Mouse (Mus musculus) thymus, postnatal 10 days (tissue): Measurements from ENCODE around the gene Atad1.
"Not testable (repeated sequence)": the region's sequence is repeated elsewhere in the genome, so short reads cannot be mapped to it uniquely, and the experiment has no call there.

Experiments used
- DNase-seq, 2 experiments: peaks; one replicate each; pipeline ENCODE4 v3.0.0; 2021; ENCODE audit warnings: low spot score in 2 of 2

Gene Atad1

DNA sequence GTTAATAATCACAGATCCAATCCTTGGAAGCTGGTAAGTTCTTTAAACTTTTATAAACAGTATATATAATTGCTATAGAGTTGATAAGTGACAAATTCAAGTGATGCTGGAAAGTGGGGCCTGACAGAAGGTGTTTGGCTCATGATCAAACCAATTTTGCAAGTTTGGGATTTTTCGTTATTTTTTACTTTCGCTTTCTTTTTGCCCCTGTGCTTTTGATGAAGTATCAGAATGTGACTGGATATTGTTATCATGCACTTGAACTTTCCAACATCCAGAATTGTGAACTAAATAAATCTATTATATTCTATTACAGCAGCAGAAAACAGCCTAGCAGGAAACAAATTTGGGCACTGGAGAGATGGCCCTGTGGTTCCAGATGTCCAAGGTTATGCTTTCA, 58.7 kb downstream of the Atad1 start:
- no peak for DNase-seq

- DNase-seq = no peak
Observed at GRCm38 (mm10) chr19:32675766-32676165, 63.8 kb downstream of the Atad1 start.

- DNase-seq = not testable (repeated sequence)
Observed at GRCm38 (mm10) chr19:32667830-32668229, 71.8 kb downstream of the Atad1 start.

DNA sequence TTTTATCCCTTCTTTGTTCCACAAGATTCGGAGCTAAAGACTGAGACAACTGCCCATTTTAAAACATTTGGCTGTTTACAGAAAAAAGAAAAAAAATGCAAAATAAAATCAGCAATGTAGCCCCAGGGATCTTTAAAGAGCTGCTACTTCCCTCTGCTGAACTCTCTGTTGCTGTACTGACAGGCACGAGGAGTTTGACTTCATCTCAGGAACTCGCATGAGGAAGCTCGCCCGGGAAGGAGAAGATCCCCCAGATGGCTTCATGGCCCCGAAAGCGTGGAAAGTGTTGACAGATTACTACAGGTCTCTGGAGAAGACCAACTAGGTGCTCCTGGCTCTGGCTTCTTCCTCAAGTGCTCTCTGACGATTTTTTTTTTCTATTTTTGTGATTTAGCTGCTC, 74.3 kb downstream of the Atad1 start:
- no peak for DNase-seq

GRCm38 (mm10) chr19:32662936-32663335, 76.7 kb downstream of the Atad1 start:
- no peak for DNase-seq

GRCm38 (mm10) chr19:32659346-32659745, 80.2 kb downstream of the Atad1 start:
- DNase-seq = no peak

- DNase-seq = no peak
Observed at GRCm38 (mm10) chr19:32653630-32654362, 85.8 kb downstream of the Atad1 start.

DNA sequence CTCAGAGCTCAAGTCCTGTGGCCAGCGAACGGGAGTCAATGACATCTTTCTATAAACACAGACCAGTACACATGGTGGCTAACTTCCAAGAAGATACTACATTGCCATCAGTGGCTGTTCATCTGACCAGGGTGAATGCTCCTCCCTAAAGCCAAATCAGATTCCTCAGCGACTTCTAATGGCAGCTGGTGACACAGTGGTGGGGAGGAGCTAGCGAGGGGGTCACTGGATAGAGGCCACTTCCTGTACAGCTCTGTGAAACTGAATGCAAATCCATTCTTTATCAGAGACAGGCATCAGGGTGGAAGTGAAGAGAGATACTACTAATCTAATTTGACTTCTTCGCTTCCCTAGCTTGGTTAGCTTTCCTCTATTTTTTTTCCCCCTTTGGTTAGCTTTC, 86.5 kb downstream of the Atad1 start:
- DNase-seq = no peak

GRCm38 (mm10) chr19:32651046-32651445, 88.5 kb downstream of the Atad1 start:
- DNase-seq = no peak

DNA sequence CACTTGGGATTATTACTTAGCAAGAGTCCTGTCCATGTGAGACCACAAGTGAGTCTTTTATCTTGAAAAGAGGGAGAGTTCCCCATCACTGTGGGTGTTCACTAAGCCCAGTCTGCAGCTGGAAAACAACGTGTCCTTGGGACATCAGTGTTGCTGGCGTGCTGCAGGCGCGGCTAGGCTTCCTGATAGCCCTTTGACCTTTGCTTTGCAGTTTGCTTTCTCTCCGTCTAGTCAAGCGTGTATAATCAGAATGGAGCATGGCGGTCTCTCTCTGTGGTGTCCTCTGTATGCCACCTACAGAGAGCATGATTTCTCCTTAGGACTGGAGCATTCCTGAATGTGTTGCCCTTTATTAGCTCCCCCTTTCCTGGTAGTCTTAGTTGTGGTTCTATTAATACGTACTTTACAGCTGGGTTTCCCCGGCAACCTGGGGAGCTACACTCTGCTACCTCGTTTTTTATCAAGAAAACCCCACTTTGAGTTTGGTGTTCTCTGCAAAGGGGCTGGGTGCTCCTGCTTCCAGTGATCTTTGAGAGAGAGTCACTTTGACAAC, 91.5 kb downstream of the Atad1 start:
- no peak for DNase-seq

DNA sequence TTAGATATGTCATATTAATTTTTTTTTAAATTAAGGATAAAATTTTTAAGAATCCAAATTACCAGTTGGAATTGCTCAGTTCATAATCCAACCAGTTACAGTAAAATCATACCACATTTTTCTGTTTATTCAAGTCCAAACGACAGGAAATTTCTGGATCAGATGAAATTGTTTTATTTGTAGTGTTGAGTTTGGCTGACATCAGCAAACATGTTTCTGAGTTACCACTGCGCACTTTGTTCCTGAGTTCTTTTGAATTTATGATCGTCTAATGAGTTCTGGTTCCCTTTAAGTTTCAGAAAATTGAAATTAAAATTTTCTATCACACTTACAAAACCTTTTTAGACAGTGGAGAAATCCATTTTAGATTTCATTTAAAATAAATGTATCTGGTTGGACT, 93.2 kb downstream of the Atad1 start:
- DNase-seq = no peak

- DNase-seq = no peak
Observed at GRCm38 (mm10) chr19:32645939-32646338, 93.6 kb downstream of the Atad1 start.

GRCm38 (mm10) chr19:32643642-32644041, 95.9 kb downstream of the Atad1 start:
- no peak for DNase-seq

DNA sequence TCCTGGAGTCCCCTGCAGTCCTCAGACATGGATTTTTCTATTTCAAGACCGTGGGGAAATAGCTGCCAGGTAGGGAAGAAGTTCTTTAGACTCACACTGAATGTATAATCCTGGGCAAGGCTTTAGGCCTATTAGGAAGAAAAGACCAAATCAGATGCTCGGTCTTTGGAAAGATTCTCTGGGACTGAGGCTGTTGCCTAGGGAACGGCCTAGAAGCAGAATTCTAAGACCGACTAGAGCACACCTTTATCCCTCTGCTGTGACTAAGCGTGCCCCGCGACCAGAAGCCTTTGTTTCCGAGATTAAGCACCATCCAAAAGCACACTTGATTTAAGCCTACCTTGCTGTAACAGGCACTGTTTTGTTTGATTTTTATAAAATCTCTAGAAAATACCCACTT, 97.6 kb downstream of the Atad1 start:
- no peak for DNase-seq

GRCm38 (mm10) chr19:32641535-32641934, 98.1 kb downstream of the Atad1 start:
- DNase-seq = no peak

GRCm38 (mm10) chr19:32638276-32638903, 101.2 kb downstream of the Atad1 start:
- no peak for DNase-seq

GRCm38 (mm10) chr19:32637357-32638275, 102.0 kb downstream of the Atad1 start:
- DNase-seq = no peak

- no peak for DNase-seq
Observed at GRCm38 (mm10) chr19:32634916-32635315, 104.7 kb downstream of the Atad1 start.

DNA sequence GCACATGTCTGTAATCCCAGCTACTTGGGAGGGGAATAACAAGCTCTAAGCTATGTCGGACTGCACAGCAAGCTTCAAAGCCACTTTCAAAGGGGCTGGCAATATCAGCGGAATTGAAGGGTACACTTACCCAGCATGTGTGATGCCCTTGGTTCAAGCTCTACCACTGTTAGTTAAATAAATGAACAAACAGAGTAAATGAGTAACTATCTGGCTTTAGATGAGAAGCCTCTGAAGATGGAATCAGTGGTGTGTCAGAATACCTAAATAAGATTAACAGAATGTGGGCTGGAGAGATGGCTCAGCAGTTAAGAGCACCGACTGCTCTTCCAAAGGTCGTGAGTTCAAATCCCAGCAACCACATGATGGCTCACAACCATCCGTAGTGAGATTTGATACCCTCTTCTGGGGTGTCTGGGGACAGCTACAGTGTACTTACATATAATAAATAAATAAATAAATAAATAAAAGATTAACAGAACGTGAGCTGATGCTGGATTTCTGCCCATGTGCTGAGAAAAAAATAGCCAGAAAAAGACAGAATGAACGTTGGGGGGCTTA, 110.9 kb downstream of the Atad1 start:
- DNase-seq = no peak

GRCm38 (mm10) chr19:32627631-32628030, 112.0 kb downstream of the Atad1 start:
- DNase-seq = no peak

DNA sequence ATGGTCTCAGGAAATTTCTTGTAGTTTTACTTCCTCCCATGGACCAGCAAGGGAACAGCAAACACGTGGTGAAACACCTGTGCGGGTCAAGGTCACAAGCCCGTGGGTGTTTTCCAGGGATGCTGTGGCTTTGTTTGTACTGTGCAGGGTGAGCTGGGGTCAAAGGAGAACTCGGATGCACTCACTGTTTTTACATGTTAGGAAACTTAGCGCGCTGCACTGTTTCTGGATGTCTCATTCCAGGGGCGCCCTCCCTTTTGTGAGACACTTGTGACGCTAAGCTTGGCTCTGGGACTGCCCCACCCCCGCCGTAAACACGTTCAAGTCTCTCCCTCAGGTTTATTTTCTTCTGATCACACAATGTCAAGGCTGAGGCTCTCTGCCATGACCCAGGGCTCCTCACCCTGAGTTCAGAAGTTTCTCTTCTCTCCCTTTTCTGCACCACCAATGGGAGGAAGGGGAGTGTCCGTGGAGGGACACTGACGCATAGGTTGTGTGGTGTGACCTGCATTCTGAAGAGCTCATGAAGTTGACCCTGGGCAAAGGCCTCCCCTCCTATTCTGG, 112.7 kb downstream of the Atad1 start:
- DNase-seq = peak; percentile 8 to 13

DNA sequence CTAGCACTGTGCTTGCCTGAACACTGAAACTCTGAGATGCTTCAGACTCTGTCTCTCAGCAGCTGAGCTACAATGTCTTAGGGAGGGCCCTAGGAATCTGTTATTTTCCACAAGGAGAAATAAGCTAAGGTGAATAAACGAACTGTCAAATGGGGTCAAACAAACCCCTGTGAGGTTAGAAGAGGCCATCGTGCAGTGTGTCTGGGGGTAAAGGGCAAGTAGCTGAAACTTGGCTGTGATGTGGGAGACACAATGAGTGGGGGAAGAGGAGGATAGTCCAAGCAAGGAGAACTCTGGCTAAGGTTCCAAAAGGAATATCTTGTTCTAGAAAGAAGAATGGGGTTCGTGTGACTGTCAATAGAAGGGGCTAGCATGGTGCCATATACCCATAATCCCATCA, 117.4 kb downstream of the Atad1 start:
- DNase-seq = no peak
